Mouse (Mus musculus) cerebellum, adult 2 months (tissue): ENCODE measurements around the gene Calhm6. TPM values are rescaled to one million over a fixed set of nuclear protein-coding genes. Genes with fewer than 3 reads are reported as not detected.

Experiments used
- DNase-seq, 2 experiments: peaks; one replicate each; pipeline ENCODE4 v3.0.0; 2021
- H3K27ac ChIP-seq: fragments of 200-500 bp; 2 replicates; pipeline ENCODE4 v1.5.1; 2012; ENCODE audit warnings: low read length, control low read depth, inconsistent platforms; ENCODE audit not compliant: insufficient read depth
- H3K27me3 ChIP-seq: fragments of 200-500 bp; 2 replicates; pipeline ENCODE4 v1.6.1; 2012; ENCODE audit warnings: inconsistent platforms, mild to moderate bottlenecking, low read length, moderate library complexity; ENCODE audit not compliant: control insufficient read depth, insufficient read depth
- H3K4me1 ChIP-seq: fragments of 200-500 bp; 2 replicates; pipeline ENCODE4 v1.6.1; 2011; ENCODE audit warnings: low read length; ENCODE audit not compliant: control insufficient read depth, insufficient read depth
- H3K4me3 ChIP-seq: fragments of 200-500 bp; replicated peaks from 2 replicates; pipeline ENCODE3; 2011; ENCODE audit warnings: mild to moderate bottlenecking, low read depth, low read length, control low read depth; ENCODE audit not compliant: insufficient read depth
- CTCF ChIP-seq: fragments of 200-500 bp; IDR thresholded peaks from 2 replicates; pipeline ENCODE4 v1.5.1; 2011; ENCODE audit warnings: low read depth, mild to moderate bottlenecking, control low read depth, low read length, moderate library complexity, borderline replicate concordance; ENCODE audit not compliant: insufficient read depth
- POLR2A ChIP-seq: fragments of 200-500 bp; IDR thresholded peaks from 2 replicates; pipeline ENCODE4 v1.6.1; 2011; ENCODE audit warnings: low read length, control low read depth, borderline replicate concordance; ENCODE audit not compliant: insufficient read depth
- WGBS: fragments of 180-500 bp; shearing (Covaris S2); methylation state at CpG from one replicate; pipeline ENCODE4 v1.1.7; 2018; 5-methylcytosine and 5-hydroxymethylcytosine counted together
- polyA plus RNA-seq: library from polyadenylated mRNA; depleted of rRNA; stranded (reverse); fragments of >200 nt; gene quantifications from 2 replicates; pipeline ENCODE4 v1.2.3, GENCODE M21; 2012; rRNA removed

Gene Calhm6
- polyA plus RNA-seq, 1 experiment = 0.34 TPM

DNA sequence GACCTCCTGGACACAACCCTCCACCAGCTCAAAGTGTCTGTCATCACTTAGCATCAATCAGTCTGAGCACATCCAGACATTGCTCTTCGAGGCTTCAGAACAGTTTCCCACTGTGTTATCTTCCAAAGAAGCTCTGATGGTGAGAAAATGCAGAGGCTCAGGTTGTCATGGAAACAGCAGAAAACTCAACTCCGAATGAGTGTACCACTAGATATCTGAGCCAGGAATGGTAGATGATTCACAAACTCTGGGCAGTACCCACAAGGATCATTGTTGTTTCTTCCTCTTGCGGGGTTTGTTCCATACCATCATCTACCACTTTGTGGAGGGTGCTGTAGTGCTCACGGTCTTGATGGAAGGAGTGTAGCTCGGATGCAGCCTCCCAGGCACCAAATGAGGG is 35.9 kb downstream of the Calhm6 start:
- no peak overlapping the region for H3K4me3 ChIP-seq
- H3K4me1 ChIP-seq = no peaks in the 10 kb centered on the region
- TF ChIP-seq CTCF = no peak
- DNase-seq = no peak
- H3K27ac ChIP-seq = no peak overlapping the region
- WGBS = 52% methylated on average over 5 of the region's 5 CpGs
- no peaks in the 10 kb centered on the region for H3K27me3 ChIP-seq

- TF ChIP-seq CTCF = no peak
- no peak for TF ChIP-seq POLR2A
- DNase-seq = no peak
- no peaks in the 10 kb centered on the region for H3K4me1 ChIP-seq
- 64% methylated on average over 1 of the region's 1 CpGs for WGBS
- H3K4me3 ChIP-seq = no peak overlapping the region
- no peaks in the 10 kb centered on the region for H3K27me3 ChIP-seq
- H3K27ac ChIP-seq = no peak overlapping the region
These were observed 37.3 kb downstream of the Calhm6 start for GRCm38 (mm10) chr10:34090481-34090880.

GRCm38 (mm10) chr10:34089517-34089916 is 38.3 kb downstream of the Calhm6 start:
- TF ChIP-seq CTCF (no peak), POLR2A (no peak)
- no peaks in the 10 kb centered on the region for H3K27me3 ChIP-seq
- H3K4me3 ChIP-seq = no peak overlapping the region
- no peak for DNase-seq
- WGBS = 90% methylated on average over 3 of the region's 3 CpGs
- no peak overlapping the region for H3K27ac ChIP-seq
- H3K4me1 ChIP-seq = no peaks in the 10 kb centered on the region

DNA sequence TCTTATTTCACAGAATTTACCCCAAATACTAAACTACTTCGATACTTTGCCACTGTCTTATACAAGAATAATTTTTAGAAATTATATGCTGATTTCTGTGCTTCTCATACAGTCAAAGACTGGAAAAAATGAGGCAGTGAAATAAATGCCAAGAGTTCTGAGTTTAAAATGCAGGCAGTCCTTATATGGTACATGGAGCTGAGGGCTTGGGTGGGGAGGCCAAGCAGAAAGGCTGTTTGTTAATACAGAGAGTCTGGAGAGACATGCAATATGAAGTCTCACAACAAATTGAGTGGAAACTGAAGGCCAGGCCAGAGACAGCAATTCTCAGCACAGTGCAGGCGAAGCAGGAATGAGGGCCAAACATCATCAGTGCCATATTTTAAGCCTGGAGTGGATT is 39.3 kb downstream of the Calhm6 start:
- TF ChIP-seq CTCF = no peak
- no peak for TF ChIP-seq POLR2A
- Histone ChIP-seq H3K27me3 (no peaks in the 10 kb centered on the region), H3K4me1 (no peaks in the 10 kb centered on the region), H3K4me3 (no peak overlapping the region), H3K27ac (no peak overlapping the region)
- 64% methylated on average over 2 of the region's 2 CpGs for WGBS
- no peak for DNase-seq

DNA sequence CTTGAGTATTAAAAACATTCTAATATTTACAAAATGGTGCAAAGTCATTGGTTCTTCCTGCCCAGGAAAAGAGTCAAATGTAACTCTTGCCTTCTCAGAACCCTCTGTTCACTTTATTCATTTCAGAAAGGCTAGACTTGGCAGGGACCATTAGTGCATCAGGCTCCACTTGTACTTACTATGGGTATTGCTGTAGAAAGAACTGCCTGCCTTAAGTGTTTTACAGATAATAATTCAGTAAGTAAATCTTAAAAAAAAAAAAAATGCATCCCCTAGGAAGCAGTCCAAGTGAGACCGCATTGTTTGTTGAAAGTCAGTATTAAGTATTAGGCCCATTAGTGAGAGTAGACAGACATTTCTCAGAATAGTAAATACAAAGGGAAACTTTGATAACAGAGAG is 41.3 kb downstream of the Calhm6 start:
- Histone ChIP-seq H3K4me3 (no peak overlapping the region), H3K4me1 (no peaks in the 10 kb centered on the region), H3K27me3 (no peaks in the 10 kb centered on the region), H3K27ac (no peak overlapping the region)
- no peak for TF ChIP-seq POLR2A
- no peak for TF ChIP-seq CTCF
- WGBS = 94% methylated on average over 1 of the region's 1 CpGs
- no peak for DNase-seq

Other genes with a start within 250 kb of the Calhm6 start
- 0.46 and 0.97 TPM in 2 replicates for gene Rsph4a, start 222.9 kb downstream of the Calhm6 start, polyA plus RNA-seq
- gene Zup1, start 176.7 kb downstream of the Calhm6 start, polyA plus RNA-seq = 9.0 and 10.5 TPM in 2 replicates
- 65.2 and 78.4 TPM in 2 replicates for gene Rwdd1, start 108.4 kb downstream of the Calhm6 start, polyA plus RNA-seq
- gene Trappc3l, start 90.4 kb downstream of the Calhm6 start, polyA plus RNA-seq = not detected in 2 replicates
- not detected in 2 replicates for gene Calhm4, start 83.7 kb downstream of the Calhm6 start, polyA plus RNA-seq
- gene Calhm5, start 31.5 kb downstream of the Calhm6 start, polyA plus RNA-seq = 0.49 and 0.52 TPM in 2 replicates
- 1.6 and 1.7 TPM in 2 replicates for gene Dse, start 79.7 kb upstream of the Calhm6 start, polyA plus RNA-seq
- 110 TPM in 2 replicates for gene Tspyl1, start 154.2 kb upstream of the Calhm6 start, polyA plus RNA-seq
- gene Tspyl4, start 169.5 kb upstream of the Calhm6 start, polyA plus RNA-seq = 447 and 474 TPM in 2 replicates